Mouse (Mus musculus): ENCODE measurements at regions not wholly inside any gene's neighbourhood (a gene's known extent, or its start where the extent isn't known, plus 50 kb on each side); places are given as distances from the start of the nearest gene placed in this dataset. TPM values are rescaled to one million over a fixed set of nuclear protein-coding genes. Genes with fewer than 3 reads are reported as not detected.

Small RNA genes lying in the stretch of these regions (microRNA-seq; reads per million reads assigned to microRNA genes)
- gene Mir6348: not detected
- gene Mir6354: not detected
